Mouse (Mus musculus) lung, adult 2 months (tissue): Measurements from ENCODE around the gene Atoh8.

Experiments used
- CTCF ChIP-seq: fragments of 200-500 bp; IDR thresholded peaks from 2 replicates; pipeline ENCODE4 v1.5.1; 2011; ENCODE audit warnings: mild to moderate bottlenecking, low read length, control low read depth; ENCODE audit not compliant: insufficient read depth
- POLR2A ChIP-seq: fragments of 200-500 bp; IDR thresholded peaks from 2 replicates; pipeline ENCODE4 v1.6.1; 2011; ENCODE audit warnings: low read depth, mild to moderate bottlenecking, control low read depth, low read length, borderline replicate concordance; ENCODE audit errors: extremely low read depth

- TF ChIP-seq CTCF, result no peak
- no peak for TF ChIP-seq POLR2A
Observed at GRCm38 (mm10) chr6:72184576-72184975, 50.8 kb downstream of the Atoh8 start.
